Mouse (Mus musculus) erythroblast, embryonic 14.5 days (primary cell): ENCODE data around the gene Paqr9. TPM values are rescaled to one million over a fixed set of nuclear protein-coding genes. Genes with fewer than 3 reads are reported as not detected.
"Not testable (repeated sequence)": the region's sequence is repeated elsewhere in the genome, so short reads cannot be mapped to it uniquely, and the experiment has no call there.

Source experiments
- H3K27me3 ChIP-seq: 2 replicates; pipeline ENCODE4 v1.6.1; 2012; ENCODE audit warnings: inconsistent platforms; ENCODE audit not compliant: control insufficient read depth
- H3K36me3 ChIP-seq: 2 replicates; pipeline ENCODE4 v1.6.1; 2012; ENCODE audit warnings: mild to moderate bottlenecking, inconsistent platforms; ENCODE audit not compliant: control insufficient read depth
- H3K4me1 ChIP-seq: 2 replicates; pipeline ENCODE4 v1.6.1; 2012; ENCODE audit warnings: inconsistent platforms; ENCODE audit not compliant: control insufficient read depth
- H3K4me3 ChIP-seq: replicated peaks from 2 replicates; pipeline ENCODE3; 2012; ENCODE audit warnings: moderate library complexity, mild to moderate bottlenecking, inconsistent platforms
- H3K9me3 ChIP-seq: 2 replicates; pipeline ENCODE4 v1.6.1; 2012; ENCODE audit warnings: low read length, inconsistent platforms, mixed read lengths; ENCODE audit not compliant: control insufficient read depth
- GATA1 ChIP-seq: IDR thresholded peaks from 2 replicates; pipeline ENCODE4 v1.6.1; 2012; ENCODE audit warnings: low read length, inconsistent platforms, mixed read lengths
- TAL1 ChIP-seq: IDR thresholded peaks from 3 replicates; pipeline ENCODE4 v1.6.1; 2012; ENCODE audit warnings: low read length, inconsistent platforms, mixed read lengths
- polyA plus RNA-seq: library from polyadenylated mRNA; stranded (reverse); fragments of >175 nt; gene quantifications from 2 replicates; pipeline ENCODE4 v1.2.3, GENCODE M21; 2012

The Paqr9 gene
- polyA plus RNA-seq = 0.32 and 0.41 TPM in 2 replicates

DNA sequence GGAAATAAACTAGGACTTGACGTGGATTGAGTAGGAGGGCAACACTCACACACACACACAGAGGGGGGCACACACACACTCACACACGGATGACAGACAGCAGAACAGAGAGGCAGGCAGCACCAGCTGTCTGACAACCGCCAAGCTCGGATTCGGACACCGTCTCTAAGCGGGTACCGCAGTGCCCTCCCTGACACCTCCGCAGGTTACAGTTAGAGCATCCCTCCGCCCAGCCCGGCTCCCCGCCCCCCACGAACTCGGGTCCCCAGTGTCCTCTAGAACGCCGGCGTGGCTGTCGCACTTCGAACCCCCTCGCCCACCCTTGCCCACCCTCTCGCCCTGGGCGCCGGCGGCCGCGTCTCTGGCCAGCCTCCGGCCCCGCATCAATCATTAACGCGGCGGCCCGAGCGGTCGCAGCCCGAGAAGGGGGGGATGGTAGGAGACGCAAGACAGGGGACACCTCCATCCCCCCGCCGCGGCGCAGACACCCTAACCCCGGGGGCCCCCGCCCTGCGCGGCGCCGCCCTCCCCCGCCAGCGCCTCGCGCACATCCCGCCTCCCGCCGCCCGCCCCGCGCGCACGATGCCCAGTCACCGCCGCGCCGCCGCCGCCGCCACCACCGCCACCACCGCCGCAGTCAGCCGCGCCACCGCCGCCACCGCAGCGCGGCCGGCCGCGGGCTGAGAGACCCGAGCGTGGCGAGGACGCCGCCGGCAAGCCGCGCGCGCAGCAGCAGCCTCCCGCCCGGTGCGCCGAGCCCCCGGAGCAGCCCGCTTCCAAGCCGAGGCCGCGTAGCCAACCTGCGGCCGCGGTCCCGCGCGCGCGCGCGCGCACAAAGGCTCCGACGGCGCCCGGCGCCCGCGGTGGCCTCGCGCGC, at the start of gene Paqr9:
Paqr9 (plus strand) TSS at position 599 of the 877 bp plus-strand sequence.
- peak within 1 kb of the TSS; percentile 77 for H3K4me3 ChIP-seq
- peaks cover 11% of the 10 kb centered on the region for H3K36me3 ChIP-seq
- peaks cover 60% of the 10 kb centered on the region for H3K4me1 ChIP-seq
- TF ChIP-seq TAL1 (no peak), GATA1 (no peak)
- peaks cover 11% of the 10 kb centered on the region; the same call in 1 of the 2 replicates for H3K9me3 ChIP-seq
- H3K27me3 ChIP-seq = peaks cover 75% of the 10 kb centered on the region

- H3K4me1 ChIP-seq = peaks cover 39% of the 10 kb centered on the region
- H3K27me3 ChIP-seq = no peaks in the 10 kb centered on the region
- H3K4me3 ChIP-seq = peak overlapping the region; percentile 87
- H3K36me3 ChIP-seq = peaks cover 10% of the 10 kb centered on the region
- no peaks in the 10 kb centered on the region for H3K9me3 ChIP-seq
- TF ChIP-seq GATA1 (peak; percentile 85), TAL1 (no peak)
These were observed 48.6 kb upstream of the Paqr9 start for GRCm38 (mm10) chr9:95510693-95511404.

DNA sequence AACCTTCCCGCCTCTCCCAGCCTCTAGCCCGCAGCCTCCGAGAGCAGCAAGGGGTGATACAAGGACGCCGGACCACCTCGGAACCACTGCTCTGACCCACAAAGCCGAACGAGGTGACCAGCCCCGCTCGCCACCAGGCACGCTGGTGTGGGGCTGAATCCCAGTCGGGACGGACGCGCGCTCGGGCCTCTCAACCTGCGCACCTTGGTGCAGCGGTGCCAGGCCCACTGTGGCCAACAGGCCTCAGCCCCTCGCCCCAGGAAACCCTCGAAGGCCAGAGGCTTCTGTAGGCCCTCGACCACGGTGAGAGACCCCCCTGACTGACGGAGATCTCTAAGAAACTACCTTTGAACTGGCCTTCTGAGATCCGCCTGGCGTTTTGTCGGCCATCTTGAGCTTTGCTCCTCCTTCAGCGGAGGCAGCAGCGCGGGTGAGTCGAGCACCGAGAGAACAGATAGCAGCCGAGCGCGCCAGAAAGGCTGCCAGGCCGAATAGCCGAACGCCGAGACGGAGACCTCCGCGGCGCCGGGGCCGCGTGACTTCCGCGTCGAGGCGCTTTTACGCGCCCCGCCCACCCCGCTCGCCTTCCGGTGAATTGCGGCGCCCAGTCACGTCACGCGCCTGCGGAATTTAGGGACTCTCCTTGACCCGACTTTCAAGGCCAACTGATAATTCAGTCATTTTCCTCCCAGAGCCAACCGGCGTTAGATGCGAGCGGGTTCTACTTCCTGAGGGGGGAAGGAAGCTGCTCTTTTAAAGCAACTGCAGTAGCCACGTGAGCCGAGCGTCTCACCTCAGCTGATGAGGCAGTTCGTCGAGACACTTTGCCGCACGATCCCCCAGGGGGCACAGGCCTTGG, 47.8 kb upstream of the Paqr9 start, which contains the start of gene U2surp:
U2surp (minus strand) TSS at position 525 of the 859 bp plus-strand sequence.
- H3K27me3 ChIP-seq = no peaks in the 10 kb centered on the region
- peaks cover 10% of the 10 kb centered on the region for H3K36me3 ChIP-seq
- peak within 1 kb of the TSS; percentile 87 for H3K4me3 ChIP-seq
- peaks cover 39% of the 10 kb centered on the region for H3K4me1 ChIP-seq
- H3K9me3 ChIP-seq = no peaks in the 10 kb centered on the region
- TF ChIP-seq GATA1 (peak; percentile 37; the same call in 1 of the 2 replicates), TAL1 (no peak)

- peak overlapping the region; percentile 87 for H3K4me3 ChIP-seq
- no peak for TF ChIP-seq TAL1
- peak; percentile 21; the same call in 1 of the 2 replicates for TF ChIP-seq GATA1
- peaks cover 39% of the 10 kb centered on the region for H3K4me1 ChIP-seq
- no peaks in the 10 kb centered on the region for H3K27me3 ChIP-seq
- peaks cover 10% of the 10 kb centered on the region for H3K36me3 ChIP-seq
- no peaks in the 10 kb centered on the region for H3K9me3 ChIP-seq
These were observed 47.0 kb upstream of the Paqr9 start for GRCm38 (mm10) chr9:95512331-95513030.

- Histone ChIP-seq H3K36me3 (peaks cover 2% of the 10 kb centered on the region), H3K9me3 (no peaks in the 10 kb centered on the region), H3K4me3 (no peak overlapping the region), H3K4me1 (peaks cover 33% of the 10 kb centered on the region), H3K27me3 (no peaks in the 10 kb centered on the region)
- TF ChIP-seq TAL1 (no peak), GATA1 (no peak)
These were observed 45.7 kb upstream of the Paqr9 start for GRCm38 (mm10) chr9:95513776-95514175.

DNA sequence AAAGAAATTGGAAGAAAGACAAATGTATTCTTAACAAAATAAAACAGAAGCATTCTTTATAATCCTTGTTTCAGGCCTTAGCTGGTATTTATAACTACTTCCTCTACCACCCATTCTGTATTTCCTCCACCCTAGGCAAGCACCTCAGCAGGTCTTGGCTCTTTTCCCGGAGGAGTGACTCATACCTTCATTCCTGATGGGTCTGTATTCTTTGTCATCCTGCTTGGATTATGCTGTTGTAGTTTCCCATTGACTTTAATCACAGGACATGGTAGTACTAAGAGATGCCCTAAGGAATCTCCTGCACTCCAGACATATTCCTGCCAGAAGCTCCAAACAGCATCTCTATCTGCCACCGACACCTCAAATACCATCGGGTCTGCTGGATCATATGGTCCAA, 45.1 kb upstream of the Paqr9 start:
- not testable (repeated sequence) for H3K4me3 ChIP-seq, H3K9me3 ChIP-seq, H3K36me3 ChIP-seq, H3K27me3 ChIP-seq
- peaks cover 31% of the 10 kb centered on the region for H3K4me1 ChIP-seq

- peaks cover 2% of the 10 kb centered on the region; the same call in 1 of the 2 replicates for H3K27me3 ChIP-seq
- no peak for TF ChIP-seq GATA1
- no peak for TF ChIP-seq TAL1
- no peak overlapping the region for H3K4me3 ChIP-seq
- no peaks in the 10 kb centered on the region for H3K36me3 ChIP-seq
- H3K9me3 ChIP-seq = no peaks in the 10 kb centered on the region
- peaks cover 5% of the 10 kb centered on the region for H3K4me1 ChIP-seq
These were observed 38.9 kb upstream of the Paqr9 start for GRCm38 (mm10) chr9:95520563-95520962.

DNA sequence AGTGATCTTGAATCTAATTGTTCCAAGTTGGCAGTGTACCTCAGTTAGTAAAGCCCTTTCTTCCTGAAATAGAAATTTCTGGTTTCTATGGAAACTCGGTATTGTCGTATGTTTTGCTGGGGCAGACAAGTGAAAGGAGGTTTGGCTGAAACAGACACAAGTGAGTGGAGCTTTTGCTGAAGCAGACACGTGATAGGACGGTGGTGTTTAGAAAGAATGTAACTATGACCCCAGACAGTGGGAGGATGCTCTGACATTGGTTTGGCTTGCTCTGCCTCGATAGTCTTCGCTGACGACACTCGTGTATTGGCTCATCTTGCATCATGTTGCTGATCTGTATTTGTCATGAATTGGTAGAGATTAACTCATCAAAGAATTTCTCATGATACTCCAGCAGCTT, 38.4 kb upstream of the Paqr9 start:
- Histone ChIP-seq H3K27me3 (peaks cover 2% of the 10 kb centered on the region; the same call in 1 of the 2 replicates), H3K9me3 (no peaks in the 10 kb centered on the region), H3K4me3 (no peak overlapping the region), H3K4me1 (peaks cover 5% of the 10 kb centered on the region), H3K36me3 (no peaks in the 10 kb centered on the region)
- no peak for TF ChIP-seq TAL1
- no peak for TF ChIP-seq GATA1
